Mouse (Mus musculus) heart, embryonic 16.5 days (tissue): Measurements from ENCODE around the gene Tbx4. TPM values are rescaled to one million over a fixed set of nuclear protein-coding genes. Genes with fewer than 3 reads are reported as not detected.

ENCODE experiments used
- ATAC-seq: fragments of 200-750 bp; cut with Nextera tagmentation; replicated peaks from 2 replicates; pipeline ENCODE4 v1.8.0; 2017; ENCODE audit warnings: moderate number of reproducible peaks; ENCODE audit not compliant: insufficient read depth, low FRiP score; ENCODE audit errors: extremely low read depth
- H3K27ac ChIP-seq: fragments of 300-500 bp; sonication (generic); 2 replicates; pipeline ENCODE4 v1.5.1; 2014; ENCODE audit warnings: mild to moderate bottlenecking, low read length, control low read depth, moderate library complexity
- H3K27me3 ChIP-seq: fragments of 300-500 bp; sonication (generic); 2 replicates; pipeline ENCODE4 v1.6.1; 2014; ENCODE audit warnings: low read length, mixed read lengths; ENCODE audit not compliant: control insufficient read depth, insufficient read depth
- H3K36me3 ChIP-seq: fragments of 300-500 bp; sonication (generic); 2 replicates; pipeline ENCODE4 v1.6.1; 2014; ENCODE audit not compliant: control insufficient read depth, insufficient read depth
- H3K4me1 ChIP-seq: fragments of 300-500 bp; sonication (generic); 2 replicates; pipeline ENCODE4 v1.6.1; 2014; ENCODE audit warnings: low read length, mixed read lengths; ENCODE audit not compliant: control insufficient read depth, insufficient read depth
- H3K4me2 ChIP-seq: fragments of 300-500 bp; sonication (generic); 2 replicates; pipeline ENCODE4 v1.6.1; 2014; ENCODE audit warnings: low read depth, mild to moderate bottlenecking, control low read depth, low read length
- H3K4me3 ChIP-seq: fragments of 300-500 bp; sonication (generic); 2 replicates; pipeline ENCODE4 v1.5.1; 2014; ENCODE audit warnings: mild to moderate bottlenecking, control low read depth, low read length
- H3K9ac ChIP-seq: fragments of 300-500 bp; sonication (generic); 2 replicates; pipeline ENCODE4 v1.6.1; 2014; ENCODE audit warnings: low read length, control low read depth
- H3K9me3 ChIP-seq: fragments of 300-500 bp; sonication (generic); replicated peaks from 2 replicates; pipeline ENCODE4 v1.6.1; 2016; ENCODE audit warnings: low read length; ENCODE audit not compliant: control insufficient read depth
- WGBS: fragments of 180-500 bp; shearing (Covaris S2); extraction: QIAGEN DNeasy Blood & Tissue Kit; methylation state at CpG from one replicate; pipeline ENCODE4 v1.1.7; 2014; 5-methylcytosine and 5-hydroxymethylcytosine counted together
- polyA plus RNA-seq: library from polyadenylated mRNA; unstranded; fragments of >200 nt; fragmentation: Nextera tagmentation; extraction: Ambion mirVana; gene quantifications from 2 replicates; pipeline ENCODE4 v1.2.1, GENCODE M21; 2015

Tbx4 gene
- polyA plus RNA-seq: 0.72 and 5.0 TPM in 2 replicates

- 26% methylated on average over 27 of the region's 28 CpGs for WGBS
- no peak within 1 kb of the TSS for H3K4me2 ChIP-seq
- peaks cover 80% of the 10 kb centered on the region for H3K27me3 ChIP-seq
- H3K4me3 ChIP-seq: no peak within 1 kb of the TSS; the same call in 1 of the 2 replicates
- no peaks in the 10 kb centered on the region for H3K9me3 ChIP-seq
- no peaks in the 10 kb centered on the region; the same call in 1 of the 2 replicates for H3K4me1 ChIP-seq
- H3K9ac ChIP-seq: no peak within 1 kb of the TSS
- no peak within 1 kb of the TSS for H3K27ac ChIP-seq
- no peaks in the 10 kb centered on the region for H3K36me3 ChIP-seq
- no peak for ATAC-seq
These were observed at the start of gene Tbx4 for GRCm38 (mm10) chr11:85885665-85886428. Gene Tbx4, plus strand, starts transcription at chr11:85886422.

GRCm38 (mm10) chr11:85836523-85837290 is 49.5 kb upstream of the Tbx4 start:
- Histone ChIP-seq H3K9ac (peak overlapping the region; percentile 64), H3K27ac (no peak overlapping the region), H3K36me3 (no peaks in the 10 kb centered on the region), H3K4me1 (peaks cover 22% of the 10 kb centered on the region), H3K9me3 (no peaks in the 10 kb centered on the region), H3K4me2 (peak overlapping the region; percentile 62), H3K4me3 (peak overlapping the region; percentile 59), H3K27me3 (peaks cover 71% of the 10 kb centered on the region)
- WGBS: 19% methylated on average over 32 of the region's 32 CpGs
- no peak for ATAC-seq

GRCm38 (mm10) chr11:85837291-85837647 is 49.0 kb upstream of the Tbx4 start:
- peak overlapping the region; percentile 59 for H3K4me3 ChIP-seq
- H3K27ac ChIP-seq: no peak overlapping the region
- H3K4me1 ChIP-seq: peaks cover 20% of the 10 kb centered on the region
- H3K27me3 ChIP-seq: peaks cover 68% of the 10 kb centered on the region
- ATAC-seq: no peak
- WGBS: 9% methylated on average over 18 of the region's 18 CpGs
- no peaks in the 10 kb centered on the region for H3K9me3 ChIP-seq
- H3K9ac ChIP-seq: peak overlapping the region; percentile 64
- H3K36me3 ChIP-seq: no peaks in the 10 kb centered on the region
- H3K4me2 ChIP-seq: peak overlapping the region; percentile 62

GRCm38 (mm10) chr11:85837648-85838423 is 48.4 kb upstream of the Tbx4 start:
- H3K4me3 ChIP-seq: peak overlapping the region; percentile 59
- H3K36me3 ChIP-seq: no peaks in the 10 kb centered on the region
- H3K9me3 ChIP-seq: no peaks in the 10 kb centered on the region
- peak overlapping the region; percentile 62 for H3K4me2 ChIP-seq
- 6% methylated on average over 67 of the region's 67 CpGs for WGBS
- H3K9ac ChIP-seq: peak overlapping the region; percentile 64
- peaks cover 71% of the 10 kb centered on the region for H3K27me3 ChIP-seq
- H3K4me1 ChIP-seq: peaks cover 21% of the 10 kb centered on the region
- ATAC-seq: no peak
- H3K27ac ChIP-seq: 0 out of 2 replicates have a peak overlapping the region, but pooled peaks have one; percentile 15

- 0 out of 2 replicates have a peak overlapping the region, but pooled peaks have one; percentile 15 for H3K27ac ChIP-seq
- no peaks in the 10 kb centered on the region for H3K9me3 ChIP-seq
- 24% methylated on average over 20 of the region's 20 CpGs for WGBS
- H3K36me3 ChIP-seq: no peaks in the 10 kb centered on the region
- peak overlapping the region; percentile 59 for H3K4me3 ChIP-seq
- H3K9ac ChIP-seq: peak overlapping the region; percentile 64
- no peak for ATAC-seq
- H3K27me3 ChIP-seq: peaks cover 71% of the 10 kb centered on the region
- H3K4me1 ChIP-seq: peaks cover 26% of the 10 kb centered on the region
- H3K4me2 ChIP-seq: peak overlapping the region; percentile 62
These were observed 47.6 kb upstream of the Tbx4 start for GRCm38 (mm10) chr11:85838424-85839257.

- Histone ChIP-seq H3K9ac (no peak overlapping the region), H3K27me3 (peaks cover 66% of the 10 kb centered on the region), H3K4me1 (peaks cover 30% of the 10 kb centered on the region), H3K27ac (no peak overlapping the region), H3K9me3 (no peaks in the 10 kb centered on the region), H3K4me3 (peak overlapping the region; percentile 5; the same call in 1 of the 2 replicates), H3K4me2 (peak overlapping the region; percentile 33; the same call in 1 of the 2 replicates), H3K36me3 (no peaks in the 10 kb centered on the region)
- WGBS: 51% methylated on average over 7 of the region's 7 CpGs
- no peak for ATAC-seq
These were observed 46.8 kb upstream of the Tbx4 start for GRCm38 (mm10) chr11:85839258-85840030.

GRCm38 (mm10) chr11:85840031-85840802 is 46.0 kb upstream of the Tbx4 start:
- 30% methylated on average over 27 of the region's 27 CpGs for WGBS
- H3K27ac ChIP-seq: 0 out of 2 replicates have a peak overlapping the region, but pooled peaks have one; percentile 1
- H3K9me3 ChIP-seq: no peaks in the 10 kb centered on the region
- H3K36me3 ChIP-seq: no peaks in the 10 kb centered on the region
- ATAC-seq: no peak
- H3K4me2 ChIP-seq: peak overlapping the region; percentile 31; the same call in 1 of the 2 replicates
- peak overlapping the region; percentile 32; the same call in 1 of the 2 replicates for H3K9ac ChIP-seq
- peaks cover 30% of the 10 kb centered on the region for H3K4me1 ChIP-seq
- H3K27me3 ChIP-seq: peaks cover 62% of the 10 kb centered on the region
- peak overlapping the region; percentile 18 for H3K4me3 ChIP-seq
